Mouse (Mus musculus) adipocyte (in vitro differentiated cells): ENCODE results near the gene Ezh1.

Experiments
- DNase-seq: peaks from one replicate; pipeline ENCODE4 v3.0.0-alpha.2; 2016; ENCODE audit warnings: low spot score

Ezh1 gene

GRCm38 (mm10) chr11:101246702-101247012 lies 20.4 kb upstream of the Ezh1 start:
- DNase-seq = no peak

DNA sequence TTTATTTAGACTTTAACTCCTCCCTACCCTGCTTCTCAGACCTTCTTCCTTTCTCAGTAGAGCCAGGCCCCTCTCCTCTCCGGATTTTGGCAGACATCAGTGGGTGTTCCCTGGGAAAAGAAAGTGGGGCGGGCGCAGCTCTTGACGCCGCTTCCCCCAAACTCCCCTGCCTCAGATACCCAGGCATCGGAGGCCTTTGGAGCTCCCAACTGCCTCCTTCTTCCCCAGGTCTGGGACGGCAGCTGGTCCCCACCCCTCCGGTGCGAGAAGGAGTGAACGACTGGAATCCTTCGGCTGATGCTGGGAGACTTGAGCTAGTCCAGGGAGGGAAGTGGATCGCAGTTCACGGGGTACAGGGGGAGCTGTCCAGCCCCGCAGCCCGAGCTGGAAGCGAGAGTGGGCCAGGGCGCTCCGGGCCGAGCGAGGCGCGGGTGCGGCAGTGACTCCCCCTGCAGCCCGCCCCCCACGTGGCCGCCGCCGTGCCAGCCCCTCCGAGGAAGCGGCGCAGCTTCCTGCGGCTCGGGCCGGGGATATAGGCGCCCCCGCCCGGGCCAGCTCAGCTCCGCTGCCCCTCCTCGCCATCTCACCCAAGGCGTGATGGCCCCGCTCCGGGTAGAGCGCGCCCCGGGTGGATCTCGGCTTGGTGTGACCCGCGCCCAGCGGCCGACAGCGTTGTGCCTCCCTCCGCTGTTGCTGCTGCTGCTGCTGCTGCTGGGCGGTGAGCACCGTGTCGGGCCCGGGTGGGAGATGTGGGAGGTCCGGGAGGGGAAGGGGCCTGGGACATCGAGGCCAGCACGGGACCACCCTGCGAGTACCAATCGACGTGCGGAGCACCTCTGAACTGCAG lies 19.8 kb upstream of the Ezh1 start, which contains the start of gene Ramp2:
Ramp2 (plus strand) TSS at position 174 of the 847 bp plus-strand sequence.
- no peak for DNase-seq

DNA sequence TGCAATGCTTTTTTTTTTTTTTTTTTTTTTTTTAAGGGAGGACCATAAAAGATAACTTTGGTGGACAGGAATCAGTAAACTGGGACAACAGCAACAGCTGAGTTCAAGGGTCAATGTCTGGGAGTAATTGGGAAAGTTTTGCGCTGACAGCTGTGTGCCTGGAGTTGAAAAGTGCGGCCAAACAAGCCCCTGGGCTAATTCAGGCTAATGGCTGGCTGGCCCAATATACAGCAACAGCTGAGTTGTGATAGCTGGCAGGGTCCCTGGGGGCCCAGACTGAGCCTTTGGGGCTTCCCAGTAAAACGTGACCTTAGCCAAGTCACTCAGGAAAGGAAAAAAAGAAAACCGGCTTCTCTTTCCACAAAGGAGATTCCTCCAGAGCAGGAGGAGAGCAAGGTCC lies 18.8 kb upstream of the Ezh1 start:
- peak; percentile 79 for DNase-seq

- peak; percentile 70 for DNase-seq
These were observed 11.9 kb upstream of the Ezh1 start for GRCm38 (mm10) chr11:101238071-101238647.

DNA sequence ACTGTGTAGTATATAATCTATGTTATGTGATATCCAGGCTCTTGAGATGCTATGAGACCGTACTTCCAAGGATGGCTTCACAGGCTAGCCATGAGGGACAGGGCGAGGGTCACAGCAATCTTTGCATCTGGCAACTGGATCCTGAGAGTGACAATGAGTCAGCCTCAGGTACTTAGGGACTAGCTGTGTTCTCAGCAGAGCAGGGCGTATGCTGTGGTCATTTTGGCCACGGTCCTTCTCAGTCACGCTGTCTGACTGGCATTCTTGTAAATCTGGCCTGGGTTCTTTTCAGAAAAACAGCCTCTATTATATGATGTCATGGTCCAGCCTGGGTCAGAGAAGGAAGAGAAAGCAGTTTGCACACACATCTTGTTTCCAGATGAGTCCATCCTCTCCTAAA lies 10.5 kb upstream of the Ezh1 start:
- no peak for DNase-seq

DNA sequence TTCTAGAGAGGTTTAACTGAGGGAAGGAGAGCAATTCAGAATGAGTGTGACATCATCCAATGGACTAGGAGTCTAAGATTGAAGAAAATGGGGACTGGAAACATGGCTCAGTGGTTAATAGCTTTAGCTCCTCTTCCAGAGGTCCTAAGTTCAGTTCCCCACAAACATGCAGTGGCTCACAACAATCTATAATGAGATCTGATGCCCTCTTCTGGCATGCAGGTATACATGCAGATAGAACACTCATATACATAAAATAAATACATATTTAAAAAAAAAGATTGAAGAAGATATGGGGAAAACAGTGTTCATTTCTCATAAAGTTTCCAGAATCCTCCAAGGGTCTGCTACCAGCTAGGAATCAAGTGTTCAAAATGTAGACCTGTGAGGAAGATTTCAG lies 9.2 kb upstream of the Ezh1 start:
- no peak for DNase-seq

GRCm38 (mm10) chr11:101234124-101234523 lies 7.9 kb upstream of the Ezh1 start:
- no peak for DNase-seq

DNA sequence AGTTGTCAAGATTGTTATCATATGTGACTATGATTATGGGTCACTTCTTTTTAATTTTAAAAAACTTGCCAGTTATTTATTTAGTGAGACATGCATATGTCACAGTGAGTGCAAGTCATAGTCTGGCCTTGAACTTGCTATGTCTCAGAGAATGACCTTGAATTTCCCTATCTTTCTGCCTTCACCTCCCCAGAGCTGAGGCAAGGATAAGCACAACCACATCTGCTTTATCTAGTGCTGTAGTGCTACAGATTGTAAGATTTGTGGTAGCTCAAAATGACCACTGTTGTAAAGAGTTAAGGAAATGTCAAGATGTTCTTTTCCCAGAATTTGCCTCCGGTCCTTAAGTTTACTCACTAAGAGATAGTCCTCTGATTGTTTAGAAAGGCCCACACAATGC lies 7.0 kb upstream of the Ezh1 start:
- no peak for DNase-seq

- DNase-seq = peak; percentile 25
These were observed 6.0 kb upstream of the Ezh1 start for GRCm38 (mm10) chr11:101232010-101232839.

DNA sequence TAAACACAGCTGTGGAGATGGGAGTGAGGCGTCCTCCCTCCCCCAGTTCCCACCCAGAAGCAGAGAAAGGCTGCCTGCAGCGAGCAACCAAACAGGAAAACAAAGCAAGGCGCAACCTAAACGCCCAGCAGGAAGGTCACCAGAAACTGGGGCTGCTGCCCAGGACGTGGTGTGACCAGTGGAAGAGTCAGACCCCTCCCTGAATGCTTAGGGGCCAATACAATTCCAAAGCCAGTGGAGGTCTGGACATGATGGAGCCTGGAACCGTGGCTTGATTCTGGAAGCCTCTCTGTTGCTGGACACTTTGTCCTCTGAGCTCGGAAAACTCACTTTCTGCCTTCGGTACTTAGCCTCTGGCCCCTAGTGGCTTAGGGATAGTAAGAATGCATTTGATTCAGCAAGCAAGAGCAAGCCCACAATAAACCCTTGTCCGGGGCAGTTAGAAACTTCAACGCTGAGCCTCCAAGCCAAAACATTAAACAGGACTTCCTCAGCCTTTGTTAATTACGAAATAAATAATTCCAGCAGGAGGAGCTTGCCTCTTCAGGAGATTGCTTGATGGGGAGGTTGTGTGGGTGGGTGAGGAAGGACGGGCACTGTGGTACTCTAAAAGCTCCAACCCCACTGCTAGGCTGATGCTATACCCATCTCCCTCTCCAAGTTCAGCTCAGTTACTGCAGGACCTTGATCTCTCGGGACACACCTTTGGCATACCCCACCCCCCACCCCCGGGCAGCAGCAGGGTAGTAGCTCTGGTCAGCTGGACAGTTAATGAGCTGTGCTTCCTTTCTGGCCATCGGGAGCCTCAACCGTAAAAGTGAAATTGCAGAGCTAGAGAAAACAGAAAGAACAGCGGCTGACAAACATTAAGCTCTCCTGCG lies 5.0 kb upstream of the Ezh1 start:
- DNase-seq = peak; percentile 70

- DNase-seq = peak; percentile 78
These were observed 4.3 kb upstream of the Ezh1 start for GRCm38 (mm10) chr11:101230526-101230925.

DNA sequence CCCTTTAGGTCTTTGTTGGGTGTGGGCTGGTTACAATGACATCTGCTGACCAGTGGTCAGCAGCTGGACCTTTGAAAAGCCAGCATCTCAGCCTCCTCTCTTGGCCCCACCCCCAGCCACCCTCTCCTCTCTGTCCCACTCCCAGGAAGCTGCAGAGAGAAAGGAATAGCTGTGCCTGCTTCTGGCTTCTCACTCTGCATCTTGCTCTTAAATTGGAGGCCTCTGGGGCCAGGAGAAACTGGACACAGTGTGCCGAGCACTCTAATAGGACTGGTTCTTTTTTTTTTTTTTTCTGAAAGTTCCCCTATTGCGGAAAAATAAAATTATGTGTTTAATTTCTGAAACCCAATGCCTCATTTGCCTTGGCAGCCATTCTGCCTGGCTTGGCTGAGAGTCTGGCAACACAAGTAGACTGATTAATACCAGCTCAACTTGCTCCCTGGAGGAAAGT lies 3.8 kb upstream of the Ezh1 start:
- peak; percentile 89 for DNase-seq

DNA sequence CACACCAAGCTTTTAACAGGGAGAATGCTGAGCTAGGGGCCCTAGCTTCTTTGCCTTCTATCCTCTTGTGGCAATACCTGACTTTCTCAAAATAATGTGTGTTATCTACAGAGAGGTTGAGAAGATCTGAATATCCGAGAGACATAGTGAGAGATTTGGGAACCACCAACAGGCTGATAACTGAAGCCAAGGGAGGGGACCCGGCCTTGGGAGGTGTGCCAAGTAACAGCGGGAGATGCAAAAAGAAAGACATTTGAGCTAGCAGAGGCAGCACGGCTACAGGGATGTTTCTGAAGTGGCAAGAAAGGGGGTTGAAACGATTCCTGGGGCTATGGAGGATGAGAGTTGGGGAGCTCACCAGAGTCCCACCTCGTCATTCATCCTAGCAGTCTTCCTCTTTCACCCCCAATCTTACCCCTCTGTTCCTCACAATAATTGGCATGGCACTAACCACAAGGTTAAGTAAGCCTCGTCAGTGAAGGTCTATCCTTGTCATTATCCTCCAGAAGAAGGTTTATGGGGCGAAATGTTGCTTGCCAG lies 3.2 kb upstream of the Ezh1 start:
- peak; percentile 36 for DNase-seq

DNA sequence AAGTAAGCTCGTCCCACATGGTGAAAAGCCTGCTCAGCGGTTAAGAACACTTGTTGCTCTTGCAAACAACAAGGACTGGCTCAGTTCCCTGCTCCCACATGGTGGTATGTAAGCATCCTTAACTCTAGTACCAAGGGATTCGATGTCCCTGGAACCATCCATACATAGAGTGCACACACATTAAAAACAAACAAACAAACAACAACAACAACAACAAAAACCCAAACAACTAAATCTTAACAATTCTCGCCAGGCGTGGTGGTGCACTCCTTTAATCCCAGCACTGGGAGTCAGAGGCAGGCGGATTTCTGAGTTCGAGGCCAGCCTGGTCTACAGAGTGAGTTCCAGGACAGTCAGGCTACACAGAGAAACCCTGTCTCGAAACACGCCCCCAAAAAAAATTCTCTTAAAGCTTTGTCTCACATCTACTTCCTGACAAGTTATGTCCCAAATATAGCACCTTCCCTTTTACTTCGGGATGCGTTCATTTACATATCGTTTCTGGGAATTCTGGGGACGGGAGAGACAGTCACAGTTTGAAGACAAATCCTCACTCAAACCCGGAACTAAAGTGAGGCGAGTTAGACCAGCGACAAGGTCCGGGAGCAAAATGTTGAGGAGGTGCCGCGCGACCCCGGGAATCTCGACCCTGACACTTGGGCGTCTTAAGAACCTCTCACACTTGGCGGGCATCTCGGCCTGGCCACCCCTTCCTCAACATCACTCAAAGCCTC lies 765 bp downstream of the Ezh1 start:
- peak; percentile 33 for DNase-seq

DNA sequence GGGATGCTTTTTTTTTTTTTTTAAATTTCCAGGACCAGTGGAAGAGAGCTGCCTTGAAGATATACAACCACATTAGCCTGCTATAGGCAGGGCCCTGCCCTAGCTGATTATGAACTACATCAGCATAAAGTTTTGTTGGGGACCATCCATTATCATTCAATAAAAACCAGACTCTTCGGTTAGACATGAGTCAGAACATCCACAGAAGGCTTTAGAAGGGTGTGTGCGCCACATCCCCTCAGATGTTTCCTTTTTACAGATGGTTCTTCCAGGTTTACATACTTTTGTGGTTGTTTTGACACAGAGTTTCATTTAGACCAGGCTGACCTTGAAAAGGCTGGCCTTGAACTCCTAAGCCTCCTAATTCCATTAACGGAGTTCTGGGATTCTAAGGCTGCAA lies 1.9 kb downstream of the Ezh1 start:
- DNase-seq = no peak

GRCm38 (mm10) chr11:101221306-101221986 lies 4.8 kb downstream of the Ezh1 start:
- DNase-seq = peak; percentile 35

GRCm38 (mm10) chr11:101220853-101221252 lies 5.4 kb downstream of the Ezh1 start:
- DNase-seq = no peak

DNA sequence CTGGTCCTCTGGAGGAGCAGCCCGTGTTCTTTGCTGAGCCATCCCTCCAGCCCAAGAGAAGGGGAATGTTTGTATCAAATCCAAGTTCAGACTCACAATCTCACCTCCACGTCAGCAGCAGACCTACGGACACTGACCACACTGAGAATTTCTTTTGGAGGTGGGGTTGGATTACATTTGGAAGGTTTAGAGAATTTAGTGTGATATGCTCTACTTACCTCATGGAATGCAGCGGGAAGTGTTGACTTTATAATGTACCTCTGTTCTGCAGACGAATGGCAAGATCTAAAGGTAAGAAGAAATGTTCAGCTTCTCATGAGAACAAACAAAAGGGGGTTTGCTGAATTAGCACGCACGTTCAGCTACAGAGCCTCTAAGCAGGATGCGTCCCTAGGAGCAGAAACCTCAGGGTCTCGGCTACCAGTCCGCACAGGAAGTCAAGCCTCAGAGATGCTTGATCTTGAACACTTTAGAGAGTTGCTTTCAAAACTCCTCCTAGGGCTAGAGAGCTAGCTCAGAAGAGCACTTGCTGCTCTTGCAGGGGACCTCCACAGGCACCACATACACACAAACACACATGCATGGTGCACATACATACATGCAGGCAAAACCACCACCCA lies 7.7 kb downstream of the Ezh1 start:
- no peak for DNase-seq

- DNase-seq = peak; percentile 60
These were observed 9.3 kb downstream of the Ezh1 start for GRCm38 (mm10) chr11:101216936-101217335.

- peak; percentile 90 for DNase-seq
These were observed 14.3 kb downstream of the Ezh1 start for GRCm38 (mm10) chr11:101211970-101212369.
